Mouse (Mus musculus): ENCODE measurements around the gene Mkrn3. TPM values are rescaled to one million over a fixed set of nuclear protein-coding genes. Genes with fewer than 3 reads are reported as not detected.

Mkrn3 gene
- polyA plus RNA-seq, 1 experiment from 2014 or later = 3.1 TPM

GRCm38 (mm10) chr7:62388291-62388690 lies 31.6 kb downstream of the Mkrn3 start:
- Histone ChIP-seq H3K4me1 (ENCODE audit: control insufficient read depth, insufficient read depth, low read length) (no peaks in the 10 kb centered on the region), H3K4me3 (ENCODE audit: low read length) (no peak overlapping the region), H3K4me2 (ENCODE audit: low read depth, low read length) (no peak overlapping the region), H3K27ac (ENCODE audit: low read length) (no peak overlapping the region), H3K9ac (ENCODE audit: low read depth, low read length) (no peak overlapping the region), H3K9me3 (ENCODE audit: control insufficient read depth, low read length) (no peaks in the 10 kb centered on the region), H3K36me3 (ENCODE audit: control insufficient read depth, insufficient read depth, low read length) (no peaks in the 10 kb centered on the region), H3K27me3 (replicated peaks; ENCODE audit: control insufficient read depth, insufficient read depth, low read length) (no peaks in the 10 kb centered on the region)
- WGBS = 37% methylated on average over 4 of the region's 4 CpGs
- no peak for ATAC-seq

- Histone ChIP-seq H3K4me3 (ENCODE audit: low read length) (no peak overlapping the region), H3K4me2 (ENCODE audit: low read depth, low read length) (no peak overlapping the region), H3K27ac (ENCODE audit: low read length) (no peak overlapping the region), H3K36me3 (ENCODE audit: control insufficient read depth, insufficient read depth, low read length) (no peaks in the 10 kb centered on the region), H3K27me3 (replicated peaks; ENCODE audit: control insufficient read depth, insufficient read depth, low read length) (no peaks in the 10 kb centered on the region), H3K9me3 (ENCODE audit: control insufficient read depth, low read length) (peaks cover 11% of the 10 kb centered on the region; the same call in 1 of the 2 replicates), H3K9ac (ENCODE audit: low read depth, low read length) (no peak overlapping the region), H3K4me1 (ENCODE audit: control insufficient read depth, insufficient read depth, low read length) (no peaks in the 10 kb centered on the region)
- ATAC-seq = no peak
- 6% methylated on average over 2 of the region's 2 CpGs for WGBS
Measured at GRCm38 (mm10) chr7:62382391-62382790, 37.5 kb downstream of the Mkrn3 start.

GRCm38 (mm10) chr7:62378529-62378928 lies 41.4 kb downstream of the Mkrn3 start:
- no peak for ATAC-seq
- no peaks in the 10 kb centered on the region for H3K4me1 ChIP-seq (ENCODE audit: control insufficient read depth, insufficient read depth, low read length)
- H3K36me3 ChIP-seq (ENCODE audit: control insufficient read depth, insufficient read depth, low read length) = no peaks in the 10 kb centered on the region
- peaks cover 11% of the 10 kb centered on the region; the same call in 1 of the 2 replicates for H3K9me3 ChIP-seq (ENCODE audit: control insufficient read depth, low read length)
- no peak overlapping the region for H3K4me3 ChIP-seq (ENCODE audit: low read length)
- WGBS = 86% methylated on average over 9 of the region's 9 CpGs
- H3K27ac ChIP-seq (ENCODE audit: low read length) = no peak overlapping the region
- H3K9ac ChIP-seq (ENCODE audit: low read depth, low read length) = no peak overlapping the region
- H3K27me3 ChIP-seq (replicated peaks; ENCODE audit: control insufficient read depth, insufficient read depth, low read length) = no peaks in the 10 kb centered on the region
- H3K4me2 ChIP-seq (ENCODE audit: low read depth, low read length) = no peak overlapping the region

- Histone ChIP-seq H3K9ac (ENCODE audit: low read depth, low read length) (peak overlapping the region; percentile 60), H3K27me3 (replicated peaks; ENCODE audit: control insufficient read depth, insufficient read depth, low read length) (no peaks in the 10 kb centered on the region), H3K36me3 (ENCODE audit: control insufficient read depth, insufficient read depth, low read length) (no peaks in the 10 kb centered on the region), H3K27ac (ENCODE audit: low read length) (no peak overlapping the region), H3K4me1 (ENCODE audit: control insufficient read depth, insufficient read depth, low read length) (no peaks in the 10 kb centered on the region), H3K9me3 (ENCODE audit: control insufficient read depth, low read length) (peaks cover 11% of the 10 kb centered on the region; the same call in 1 of the 2 replicates), H3K4me2 (ENCODE audit: low read depth, low read length) (peak overlapping the region; percentile 55), H3K4me3 (ENCODE audit: low read length) (peak overlapping the region; percentile 42)
- ATAC-seq = peak; percentile 48; the same call in 1 of the 2 replicates
- WGBS = 34% methylated on average over 14 of the region's 14 CpGs
Measured at GRCm38 (mm10) chr7:62377313-62377712, 42.6 kb downstream of the Mkrn3 start.

GRCm38 (mm10) chr7:62376510-62377304 lies 43.2 kb downstream of the Mkrn3 start, which contains the start of gene Magel2:
Gene Magel2, plus strand, starts transcription at chr7:62377010.
- peak within 1 kb of the TSS; percentile 60 for H3K9ac ChIP-seq (ENCODE audit: low read depth, low read length)
- H3K27ac ChIP-seq (ENCODE audit: low read length) = no peak within 1 kb of the TSS

GRCm38 (mm10) chr7:62375658-62376057 lies 44.3 kb downstream of the Mkrn3 start:
- no peak overlapping the region for H3K4me2 ChIP-seq (ENCODE audit: low read depth, low read length)
- ATAC-seq = no peak
- H3K36me3 ChIP-seq (ENCODE audit: control insufficient read depth, insufficient read depth, low read length) = no peaks in the 10 kb centered on the region
- 30% methylated on average over 4 of the region's 4 CpGs for WGBS
- no peak overlapping the region for H3K9ac ChIP-seq (ENCODE audit: low read depth, low read length)
- H3K4me3 ChIP-seq (ENCODE audit: low read length) = no peak overlapping the region
- H3K27ac ChIP-seq (ENCODE audit: low read length) = no peak overlapping the region
- H3K4me1 ChIP-seq (ENCODE audit: control insufficient read depth, insufficient read depth, low read length) = no peaks in the 10 kb centered on the region
- no peaks in the 10 kb centered on the region for H3K27me3 ChIP-seq (replicated peaks; ENCODE audit: control insufficient read depth, insufficient read depth, low read length)
- H3K9me3 ChIP-seq (ENCODE audit: control insufficient read depth, low read length) = peaks cover 11% of the 10 kb centered on the region; the same call in 1 of the 2 replicates

More at GRCm38 (mm10) chr7:62376510-62377304, 43.2 kb downstream of the Mkrn3 start, which contains the start of gene Magel2:
- peak within 1 kb of the TSS; percentile 42 for H3K4me3 ChIP-seq (ENCODE audit: low read length)
- peaks cover 11% of the 10 kb centered on the region; the same call in 1 of the 2 replicates for H3K9me3 ChIP-seq (ENCODE audit: control insufficient read depth, low read length)
- H3K4me2 ChIP-seq (ENCODE audit: low read depth, low read length) = peak within 1 kb of the TSS; percentile 55
- no peaks in the 10 kb centered on the region for H3K4me1 ChIP-seq (ENCODE audit: control insufficient read depth, insufficient read depth, low read length)
- H3K36me3 ChIP-seq (ENCODE audit: control insufficient read depth, insufficient read depth, low read length) = no peaks in the 10 kb centered on the region
- no peaks in the 10 kb centered on the region for H3K27me3 ChIP-seq (replicated peaks; ENCODE audit: control insufficient read depth, insufficient read depth, low read length)
- ATAC-seq = peak; percentile 82
- 23% methylated on average over 31 of the region's 31 CpGs for WGBS

Other genes starting within 250 kb of the Mkrn3 start
- 48.6 and 52.0 TPM in 2 replicates for gene Ndn, start 73.6 kb downstream of the Mkrn3 start, polyA plus RNA-seq (2015; fragmentation: Nextera tagmentation; extraction: Ambion mirVana)
- 0.50 and 0.59 TPM in 2 replicates for gene Magel2, start 43.1 kb downstream of the Mkrn3 start, polyA plus RNA-seq (2015; fragmentation: Nextera tagmentation; extraction: Ambion mirVana)
- gene Peg12, start 44.4 kb upstream of the Mkrn3 start, polyA plus RNA-seq (2015; fragmentation: Nextera tagmentation; extraction: Ambion mirVana) = 14.0 and 15.5 TPM in 2 replicates